Mouse (Mus musculus) adrenal gland, adult (tissue): ENCODE results near the gene Ndufv1.
"Not testable (repeated sequence)": the region's sequence is repeated elsewhere in the genome, so short reads cannot be mapped to it uniquely, and the experiment has no call there.

Experiments
- DNase-seq, 2 experiments: peaks; one replicate each; pipeline ENCODE4 v3.0.0; 2022 to 2023; ENCODE audit warnings: low spot score in 1 of 2; ENCODE audit not compliant: inconsistent age in 2 of 2

Gene Ndufv1

GRCm38 (mm10) chr19:4044109-4044508 lies 31.5 kb upstream of the Ndufv1 start:
- DNase-seq = not testable (repeated sequence)

- peak in 1 of 2 experiments; percentile 50 for DNase-seq
Observed at GRCm38 (mm10) chr19:4042124-4042523, 29.5 kb upstream of the Ndufv1 start.

GRCm38 (mm10) chr19:4041500-4041899 lies 28.9 kb upstream of the Ndufv1 start:
- not testable (repeated sequence) for DNase-seq

GRCm38 (mm10) chr19:4040941-4041340 lies 28.3 kb upstream of the Ndufv1 start:
- DNase-seq = not testable (repeated sequence)

DNA sequence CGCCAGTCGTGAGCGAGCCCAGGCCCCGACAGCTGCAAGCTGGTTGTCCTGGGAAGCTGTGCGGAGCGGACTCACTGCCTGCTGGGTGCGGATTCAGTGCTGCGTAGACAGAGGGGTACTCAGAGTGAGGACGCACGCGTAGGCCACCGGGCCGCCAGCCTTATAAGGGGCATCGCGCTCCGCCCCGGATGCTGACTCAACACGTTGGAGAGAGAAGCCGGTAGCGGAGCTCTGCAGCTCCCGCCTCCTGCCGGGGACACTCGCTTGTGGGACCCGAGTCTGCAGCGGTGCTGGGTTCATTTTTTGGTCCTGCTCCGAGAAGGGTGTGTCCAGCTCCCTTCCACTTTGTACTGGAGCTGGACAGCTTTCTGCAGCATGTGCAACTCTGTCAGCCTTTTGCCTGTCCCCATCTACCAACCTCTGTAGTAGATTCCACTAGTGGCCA lies 25.2 kb upstream of the Ndufv1 start, which contains the start of gene Gstp1:
TSS of gene Gstp1 (minus strand) at position 198 of the 445 bp plus-strand sequence.
- peak; percentile 91 to 96 for DNase-seq

GRCm38 (mm10) chr19:4037154-4037787 lies 24.7 kb upstream of the Ndufv1 start:
- DNase-seq = not testable (repeated sequence)

DNA sequence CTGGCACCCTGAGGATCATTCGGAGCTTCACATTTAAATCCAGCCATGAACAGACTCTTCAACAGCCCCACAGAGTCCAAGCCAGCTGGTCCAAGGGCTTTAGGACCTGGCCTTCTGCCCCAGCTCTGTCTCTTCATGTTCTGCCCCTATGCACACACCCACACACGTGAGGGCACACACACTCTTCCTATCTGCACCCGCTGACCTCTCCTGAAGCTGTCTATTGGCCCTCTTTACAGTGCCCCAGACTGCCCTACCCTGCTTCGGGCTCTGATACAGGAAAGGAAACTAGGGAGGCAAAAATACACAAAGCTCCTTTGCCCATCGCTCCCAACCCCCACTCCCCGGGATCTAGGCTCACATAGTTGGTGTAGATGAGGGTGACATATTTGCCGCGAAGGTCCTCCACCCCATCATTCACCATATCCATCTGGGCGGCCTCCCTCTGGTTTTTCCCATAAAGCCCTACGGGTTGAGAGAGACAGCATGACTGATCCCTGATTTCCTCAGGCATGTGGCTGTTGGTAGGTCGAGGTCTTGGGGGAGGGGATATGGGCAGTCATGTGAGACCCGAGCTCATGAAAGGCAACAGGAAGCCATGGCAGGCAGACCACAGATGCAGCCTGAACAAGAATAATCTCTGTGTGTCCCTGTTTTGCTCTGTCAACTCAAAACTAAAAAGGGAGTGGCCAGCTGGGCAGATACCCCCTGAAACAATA lies 23.9 kb upstream of the Ndufv1 start:
- DNase-seq = no peak

- DNase-seq = no peak
Observed at GRCm38 (mm10) chr19:4033742-4034141, 21.1 kb upstream of the Ndufv1 start.

- DNase-seq = no peak
Observed at GRCm38 (mm10) chr19:4033298-4033697, 20.7 kb upstream of the Ndufv1 start.

DNA sequence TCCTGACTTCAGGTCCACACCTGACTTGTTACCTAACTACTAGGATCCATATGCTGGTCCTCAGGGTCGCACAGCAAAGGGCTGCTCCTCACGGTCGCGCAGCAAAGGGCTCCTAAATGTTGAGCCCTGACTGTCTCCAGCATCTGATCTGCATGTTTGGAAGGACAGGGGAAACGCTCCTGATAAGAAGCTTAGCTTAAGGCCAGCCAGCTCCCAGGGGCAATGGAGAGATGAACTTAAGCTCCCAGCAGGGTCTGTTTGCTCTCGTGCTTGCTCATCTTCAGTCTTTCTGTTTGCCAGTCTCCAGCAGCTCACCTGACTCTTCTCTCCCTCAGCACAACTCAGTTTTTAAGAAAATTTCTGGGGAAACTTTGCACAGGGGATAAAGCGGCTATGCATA lies 20.1 kb upstream of the Ndufv1 start:
- DNase-seq = no peak

DNA sequence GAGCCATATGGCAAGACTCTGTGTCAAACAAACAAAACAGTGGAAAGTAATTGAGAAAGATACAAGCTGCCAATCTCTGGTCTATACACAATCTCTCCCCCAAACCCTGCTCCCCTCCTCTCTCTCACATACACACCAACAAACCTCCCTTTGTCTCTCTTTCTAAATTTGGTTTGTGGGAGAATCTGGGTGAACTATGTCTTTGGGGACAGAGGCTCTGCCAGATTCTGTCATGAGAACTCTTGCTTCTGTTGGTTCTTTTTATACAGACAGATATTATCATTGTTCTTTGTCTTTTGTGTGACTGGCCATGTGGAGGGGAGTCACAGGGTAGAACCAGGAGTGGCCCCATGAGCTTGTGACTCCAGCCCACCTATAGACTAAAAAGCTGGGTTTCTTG lies 15.0 kb upstream of the Ndufv1 start:
- DNase-seq = no peak

DNA sequence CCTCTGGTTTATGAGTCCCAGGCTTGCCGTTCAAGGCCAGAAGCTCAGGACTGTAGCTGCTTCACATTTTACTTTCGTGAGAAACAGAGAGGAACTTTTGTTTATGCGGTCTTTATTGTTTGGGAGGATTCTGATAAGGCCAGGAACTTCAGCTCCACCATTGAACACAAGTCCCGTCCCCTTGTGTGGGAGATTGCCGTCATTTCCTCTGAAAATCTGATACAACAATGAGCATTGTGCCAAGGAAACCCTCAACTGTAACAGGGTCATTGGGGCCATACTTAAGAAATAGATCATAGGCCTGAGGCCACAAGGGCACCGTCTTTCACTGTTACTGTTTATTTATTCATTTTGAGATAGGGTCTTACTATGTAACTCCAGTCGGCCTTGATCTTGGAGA lies 10.6 kb upstream of the Ndufv1 start:
- DNase-seq = no peak

DNA sequence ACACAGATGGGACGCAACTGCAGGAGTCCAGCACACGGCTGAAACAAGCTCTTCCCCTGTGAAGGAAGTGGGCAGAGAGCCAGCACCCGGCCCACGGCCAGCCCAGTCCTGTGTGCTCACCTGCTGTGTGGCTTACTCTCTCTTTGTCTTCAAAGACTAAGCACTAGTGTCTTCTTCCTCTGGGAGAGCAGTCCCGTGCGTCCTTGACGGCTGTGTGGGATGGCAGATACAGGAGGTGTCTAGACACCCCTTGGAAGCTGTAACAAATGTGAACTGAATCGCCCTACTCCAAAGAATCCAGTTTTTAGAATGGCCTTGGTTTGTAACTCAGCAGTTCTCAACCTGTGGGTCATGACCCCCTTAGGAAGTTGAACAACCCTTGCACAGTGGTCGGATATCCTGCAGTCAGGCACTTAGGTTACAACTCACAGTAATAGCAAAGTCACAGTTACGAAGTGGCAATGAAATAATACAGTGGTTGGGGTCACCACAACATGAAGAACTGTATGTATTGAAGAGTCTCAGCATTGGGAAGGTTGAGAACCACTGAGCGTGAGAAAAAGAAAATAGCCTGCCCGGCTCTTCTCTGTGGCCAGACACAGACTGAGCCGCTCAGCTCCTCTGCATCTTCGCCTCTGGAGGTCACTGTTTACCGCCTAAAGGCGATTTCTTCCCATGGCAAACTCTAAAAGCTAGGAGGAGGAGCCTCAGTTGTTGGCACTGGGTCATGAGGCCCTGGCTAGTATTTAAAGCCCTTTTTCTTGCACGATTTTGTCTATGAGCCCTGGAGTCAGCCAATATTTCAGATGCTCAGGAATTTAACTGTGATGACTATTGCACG lies 6.4 kb upstream of the Ndufv1 start:
- DNase-seq = peak; percentile 86 to 95

DNA sequence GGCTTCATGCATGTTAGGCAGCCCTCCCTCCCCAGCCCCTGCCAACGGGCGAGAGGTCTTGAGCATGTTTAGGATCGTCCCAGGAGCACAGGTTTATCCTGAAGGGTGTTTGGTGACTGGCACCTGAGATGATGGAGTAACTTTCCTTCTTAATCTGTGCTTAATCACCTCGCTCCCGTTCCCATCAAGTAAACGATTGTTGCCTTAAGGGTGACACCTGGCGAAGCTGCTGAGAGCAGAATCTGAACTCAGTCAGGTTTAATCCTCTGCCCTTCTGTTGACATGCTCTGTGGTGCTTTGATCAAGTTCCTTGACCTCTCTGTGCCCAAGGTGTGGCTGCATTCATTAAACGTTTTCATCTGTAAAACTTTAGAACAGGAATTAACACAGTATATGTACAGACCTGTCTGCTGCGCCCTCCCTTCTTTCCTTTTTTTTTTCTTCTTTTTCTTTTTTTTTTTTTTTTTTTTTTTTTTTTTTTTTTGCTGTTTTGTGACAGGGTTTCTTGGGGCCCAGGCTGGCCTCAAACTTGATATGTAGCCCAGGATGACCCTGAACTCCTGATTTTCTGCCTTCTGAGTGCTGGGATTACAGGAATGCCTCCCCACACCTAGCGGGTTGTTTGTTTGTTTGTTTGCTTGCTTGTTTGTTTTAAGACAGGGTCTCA lies 5.4 kb upstream of the Ndufv1 start:
- DNase-seq = no peak

GRCm38 (mm10) chr19:4015635-4016034 lies 3.0 kb upstream of the Ndufv1 start:
- DNase-seq = no peak

GRCm38 (mm10) chr19:4014802-4015201 lies 2.2 kb upstream of the Ndufv1 start:
- peak in 1 of 2 experiments; percentile 9 for DNase-seq

DNA sequence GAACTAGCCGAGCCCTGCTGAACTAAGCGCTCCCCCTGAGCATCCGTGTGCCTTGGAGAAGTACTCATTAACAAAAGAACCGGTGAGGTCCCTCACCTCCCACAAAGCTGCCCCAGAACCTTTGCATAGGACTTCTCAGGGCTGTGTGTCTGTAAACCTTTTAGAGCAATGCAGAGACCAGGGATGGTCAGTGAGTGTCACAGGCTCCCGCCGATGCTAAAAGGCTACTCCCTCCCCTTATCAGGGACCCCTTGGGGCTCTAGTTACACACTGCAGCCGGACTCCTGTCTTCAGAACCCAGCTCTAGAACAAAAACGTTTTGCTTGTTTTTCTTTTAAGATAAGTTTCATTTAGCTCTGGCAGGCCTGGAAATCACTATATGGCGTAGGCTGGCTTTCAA lies 460 bp upstream of the Ndufv1 start:
- DNase-seq = no peak

- DNase-seq = peak in 1 of 2 experiments; percentile 5
Observed at GRCm38 (mm10) chr19:4011086-4011485, 1.5 kb downstream of the Ndufv1 start.

DNA sequence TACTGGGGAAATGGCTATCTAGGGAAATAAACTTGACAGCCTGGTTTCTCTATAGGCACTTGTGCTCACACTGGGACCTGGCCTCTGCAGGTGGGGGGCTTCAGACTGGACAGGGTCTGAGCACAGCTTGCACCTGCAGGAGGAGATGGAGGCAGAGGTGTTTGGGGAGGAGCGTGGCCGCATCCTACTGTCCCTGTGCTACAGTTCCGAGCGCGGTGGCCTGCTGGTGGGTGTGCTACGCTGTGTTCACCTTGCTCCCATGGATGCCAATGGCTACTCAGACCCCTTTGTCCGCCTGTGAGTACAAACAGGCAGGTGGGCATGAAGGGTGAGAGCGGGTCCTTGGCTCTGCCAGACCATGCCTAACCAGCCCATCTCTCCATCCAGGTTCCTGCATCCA lies 6.6 kb downstream of the Ndufv1 start:
- peak in 1 of 2 experiments; percentile 6 for DNase-seq

GRCm38 (mm10) chr19:4005091-4005490 lies 7.5 kb downstream of the Ndufv1 start:
- DNase-seq = no peak

GRCm38 (mm10) chr19:4004331-4004730 lies 8.3 kb downstream of the Ndufv1 start:
- no peak for DNase-seq
